Mouse (Mus musculus): ENCODE results near the gene Ifit1.

The Ifit1 gene

DNA sequence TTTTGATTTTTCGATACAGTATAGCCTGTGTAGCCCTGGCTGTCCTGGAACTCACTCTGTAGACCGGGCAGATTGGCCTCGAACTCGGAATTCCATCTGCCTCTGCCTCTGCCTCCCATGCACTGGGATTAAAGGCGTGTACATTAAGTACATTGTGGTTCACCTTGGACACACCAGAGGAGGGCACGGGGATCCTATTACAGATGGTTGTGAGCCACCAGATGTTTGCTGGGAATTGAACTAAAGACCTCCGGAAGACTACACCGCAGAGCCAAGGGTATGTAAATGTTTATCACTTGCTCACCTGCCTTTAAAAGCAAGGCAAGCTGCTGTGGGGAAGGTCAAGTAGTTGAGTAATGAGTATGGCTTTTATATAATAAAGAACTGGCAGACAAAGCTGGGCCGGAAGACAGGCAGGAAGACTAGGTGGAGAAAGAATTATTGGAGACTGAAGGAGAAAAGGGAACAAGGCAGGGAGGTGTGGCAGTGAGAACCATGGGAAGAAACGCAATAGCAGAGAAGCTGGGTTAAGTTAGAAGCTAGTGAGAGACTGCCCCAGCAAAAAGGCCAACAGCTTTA, 14.6 kb downstream of the Ifit1 start:
- DNase-seq (ENCODE audit: low read depth, low spot score) = no peak

DNA sequence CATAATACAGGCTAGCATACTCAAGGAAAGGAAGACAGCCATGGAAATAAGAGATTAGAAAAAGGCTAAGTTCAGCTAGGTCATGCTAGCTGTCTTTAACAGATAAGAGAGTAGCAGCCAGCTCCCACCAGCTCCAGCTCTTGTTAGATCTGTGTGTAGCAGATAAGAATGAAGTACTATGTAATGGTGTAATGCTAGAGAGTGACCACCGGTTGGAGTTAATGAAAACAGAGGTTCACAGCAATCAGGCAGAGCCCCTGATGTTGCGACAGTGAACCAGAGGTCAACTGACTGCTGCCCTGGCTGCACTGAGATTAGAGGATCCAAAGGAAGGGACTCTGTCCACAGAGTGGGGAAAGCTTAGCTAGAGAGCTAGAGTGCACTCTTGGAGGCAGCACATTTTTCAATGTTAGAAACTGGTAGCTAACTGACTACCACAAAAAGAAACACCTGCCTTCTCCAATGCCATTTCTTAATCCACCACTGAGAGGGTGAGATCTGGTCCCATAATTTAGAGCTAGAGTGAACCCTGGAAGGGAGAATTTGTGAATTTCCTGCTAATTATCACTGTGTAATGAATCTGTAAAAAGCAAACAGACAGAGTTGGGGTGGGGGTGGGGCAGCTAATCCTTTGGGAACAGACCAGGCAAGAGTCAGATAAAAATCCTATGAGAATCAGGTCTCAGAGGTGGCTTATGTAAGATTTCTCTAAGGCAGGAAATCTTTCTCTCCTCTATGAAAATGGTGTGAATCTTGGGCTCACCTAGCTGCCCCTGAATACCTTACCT, 16.0 kb downstream of the Ifit1 start:
- no peak for DNase-seq (ENCODE audit: low read depth, low spot score)

GRCm38 (mm10) chr19:34662067-34662507, 21.4 kb downstream of the Ifit1 start:
- peak; percentile 93 for DNase-seq (ENCODE audit: low read depth, low spot score)

- DNase-seq (ENCODE audit: low read depth, low spot score) = no peak
These were observed 22.1 kb downstream of the Ifit1 start for GRCm38 (mm10) chr19:34662740-34663139.

GRCm38 (mm10) chr19:34666127-34666526, 25.5 kb downstream of the Ifit1 start:
- peak; percentile 81 for DNase-seq (ENCODE audit: low read depth, low spot score)

- peak; percentile 70 for DNase-seq (ENCODE audit: low read depth, low spot score)
These were observed 32.8 kb downstream of the Ifit1 start for GRCm38 (mm10) chr19:34673476-34673875.

DNA sequence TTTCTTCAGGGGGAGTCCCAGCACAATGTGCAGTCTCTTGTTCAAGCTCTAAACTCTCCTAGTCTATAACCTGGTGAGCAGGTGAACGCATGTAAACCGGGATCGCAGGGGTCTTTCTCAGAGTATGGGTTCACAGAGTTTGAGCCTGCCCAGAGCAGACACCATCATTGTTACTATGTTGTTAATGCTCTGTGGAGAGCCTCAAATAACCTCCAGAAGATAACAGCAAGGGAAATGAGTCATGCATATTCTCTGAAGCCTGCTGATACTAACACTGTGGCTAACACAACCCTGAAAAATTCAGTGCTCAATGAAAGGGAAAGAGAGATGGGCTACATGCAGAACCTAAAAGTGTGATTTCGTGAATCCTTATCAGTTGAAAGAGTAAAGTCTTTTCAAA, 37.8 kb downstream of the Ifit1 start:
- DNase-seq (ENCODE audit: low read depth, low spot score) = no peak

DNA sequence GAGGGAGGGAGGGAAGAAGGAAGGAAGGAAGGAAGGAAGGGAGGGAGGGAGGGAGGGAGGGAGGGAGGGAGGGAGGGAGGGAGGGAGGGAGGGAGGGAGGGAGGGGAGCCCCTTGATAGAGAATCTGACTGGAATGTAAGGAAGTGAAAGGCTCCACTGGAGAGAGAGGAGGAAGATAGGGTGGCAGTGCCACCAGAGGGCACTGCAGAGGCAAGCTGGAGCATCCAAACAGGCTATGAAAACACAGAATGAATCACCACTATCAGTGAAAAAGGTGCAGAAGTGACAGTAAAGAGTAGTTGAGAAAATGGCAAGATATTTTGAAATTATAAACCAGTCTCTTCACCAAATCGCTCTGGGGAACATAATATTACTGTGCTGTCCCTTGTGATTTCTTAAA, 44.2 kb downstream of the Ifit1 start:
- DNase-seq (ENCODE audit: low read depth, low spot score) = peak; percentile 67

GRCm38 (mm10) chr19:34685530-34685929, 44.9 kb downstream of the Ifit1 start:
- no peak for DNase-seq (ENCODE audit: low read depth, low spot score)

- DNase-seq (ENCODE audit: low read depth, low spot score) = no peak
These were observed 50.7 kb downstream of the Ifit1 start for GRCm38 (mm10) chr19:34691402-34691801.

- DNase-seq (ENCODE audit: low read depth, low spot score) = no peak
These were observed 55.8 kb downstream of the Ifit1 start for GRCm38 (mm10) chr19:34696352-34696986.

- no peak for DNase-seq (ENCODE audit: low read depth, low spot score)
These were observed 56.8 kb downstream of the Ifit1 start for GRCm38 (mm10) chr19:34697461-34697860.

DNA sequence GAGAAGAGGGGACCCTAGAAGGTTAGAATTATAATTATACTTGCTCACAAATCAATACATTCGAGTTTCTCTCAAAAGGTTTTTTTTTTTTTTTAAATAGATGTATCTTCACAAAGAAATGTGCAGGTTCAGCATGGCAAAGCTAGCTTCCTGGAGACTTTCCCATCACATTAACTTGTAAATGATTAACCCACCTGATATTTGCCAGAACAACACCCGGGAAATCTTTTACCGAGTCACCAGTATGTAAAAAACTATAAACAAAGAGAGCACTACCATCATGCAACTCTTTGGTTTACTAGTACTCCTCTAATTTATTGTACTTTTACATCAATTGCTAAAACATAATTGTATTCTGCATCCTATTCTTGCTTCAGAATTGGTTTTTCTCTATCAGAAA, 57.8 kb downstream of the Ifit1 start:
- DNase-seq (ENCODE audit: low read depth, low spot score) = no peak

- no peak for DNase-seq (ENCODE audit: low read depth, low spot score)
These were observed 58.2 kb downstream of the Ifit1 start for GRCm38 (mm10) chr19:34698852-34699251.

DNA sequence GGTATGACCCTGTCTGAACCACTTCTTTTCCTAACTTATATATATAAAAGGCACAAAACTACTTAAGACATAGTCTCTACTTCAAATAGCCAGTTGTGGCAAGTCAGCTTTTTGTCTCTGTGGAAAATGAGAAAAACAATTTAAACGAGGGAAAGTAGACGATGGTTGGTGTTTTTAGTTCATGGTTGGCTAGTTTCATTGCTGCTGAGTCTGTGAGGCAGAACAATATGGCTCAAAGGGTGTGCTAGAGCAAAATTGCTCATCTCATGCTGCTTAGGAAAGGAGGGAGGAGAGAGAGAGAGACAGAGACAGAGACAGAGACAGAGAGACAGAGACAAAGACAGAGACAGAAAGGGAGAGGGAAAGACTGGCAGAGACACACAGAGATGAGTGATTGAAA, 58.6 kb downstream of the Ifit1 start:
- no peak for DNase-seq (ENCODE audit: low read depth, low spot score)
